Mouse (Mus musculus): ENCODE data around the gene Lrrc28. TPM values are rescaled to one million over a fixed set of nuclear protein-coding genes. Genes with fewer than 3 reads are reported as not detected.
A peak's percentile ranks its signal among the peaks of the same experiment; 100 is the strongest.

The Lrrc28 gene
- polyA plus RNA-seq, 1 experiment from 2014 or later = 23.5 TPM

- ATAC-seq (ENCODE audit: insufficient number of reproducible peaks, insufficient read depth, low FRiP score, low TSS enrichment, low read depth) = no peak
- H3K4me2 ChIP-seq = no peak overlapping the region
- no peak overlapping the region for H3K4me3 ChIP-seq
- WGBS = 88% methylated on average over 10 of the region's 10 CpGs
- H3K27me3 ChIP-seq = no peaks in the 10 kb centered on the region
- no peak overlapping the region for H3K27ac ChIP-seq
- no peak overlapping the region for H3K9ac ChIP-seq
- no peaks in the 10 kb centered on the region for H3K36me3 ChIP-seq
- H3K9me3 ChIP-seq = no peaks in the 10 kb centered on the region
- H3K4me1 ChIP-seq = peaks cover 19% of the 10 kb centered on the region
Observed at GRCm38 (mm10) chr7:67617646-67618045, 27.4 kb downstream of the Lrrc28 start.

GRCm38 (mm10) chr7:67616890-67617289 lies 28.2 kb downstream of the Lrrc28 start:
- no peak for ATAC-seq (ENCODE audit: insufficient number of reproducible peaks, insufficient read depth, low FRiP score, low TSS enrichment, low read depth)
- Histone ChIP-seq H3K9ac (no peak overlapping the region), H3K4me2 (no peak overlapping the region), H3K27ac (no peak overlapping the region), H3K4me3 (no peak overlapping the region), H3K4me1 (peaks cover 19% of the 10 kb centered on the region), H3K27me3 (no peaks in the 10 kb centered on the region), H3K36me3 (no peaks in the 10 kb centered on the region), H3K9me3 (no peaks in the 10 kb centered on the region)
- WGBS = 63% methylated on average over 4 of the region's 4 CpGs

GRCm38 (mm10) chr7:67614464-67614861 lies 30.6 kb downstream of the Lrrc28 start:
- Histone ChIP-seq H3K9ac (no peak overlapping the region), H3K27me3 (no peaks in the 10 kb centered on the region), H3K4me2 (no peak overlapping the region), H3K4me1 (peaks cover 19% of the 10 kb centered on the region), H3K4me3 (no peak overlapping the region), H3K9me3 (no peaks in the 10 kb centered on the region), H3K27ac (no peak overlapping the region), H3K36me3 (no peaks in the 10 kb centered on the region)
- no peak for ATAC-seq (ENCODE audit: insufficient number of reproducible peaks, insufficient read depth, low FRiP score, low TSS enrichment, low read depth)
- WGBS = 88% methylated on average over 7 of the region's 7 CpGs

GRCm38 (mm10) chr7:67613795-67614463 lies 31.1 kb downstream of the Lrrc28 start:
- Histone ChIP-seq H3K27me3 (no peaks in the 10 kb centered on the region), H3K9me3 (no peaks in the 10 kb centered on the region), H3K4me2 (no peak overlapping the region), H3K27ac (no peak overlapping the region), H3K9ac (no peak overlapping the region), H3K36me3 (no peaks in the 10 kb centered on the region), H3K4me1 (peaks cover 20% of the 10 kb centered on the region), H3K4me3 (no peak overlapping the region)
- ATAC-seq (ENCODE audit: insufficient number of reproducible peaks, insufficient read depth, low FRiP score, low TSS enrichment, low read depth) = no peak
- 57% methylated on average over 10 of the region's 10 CpGs for WGBS

- 36% methylated on average over 4 of the region's 4 CpGs for WGBS
- Histone ChIP-seq H3K4me2 (no peak overlapping the region), H3K27ac (peak overlapping the region; percentile 52), H3K27me3 (no peaks in the 10 kb centered on the region), H3K9me3 (no peaks in the 10 kb centered on the region), H3K4me3 (no peak overlapping the region), H3K36me3 (no peaks in the 10 kb centered on the region), H3K9ac (no peak overlapping the region), H3K4me1 (peaks cover 28% of the 10 kb centered on the region)
- ATAC-seq (ENCODE audit: insufficient number of reproducible peaks, insufficient read depth, low FRiP score, low TSS enrichment, low read depth) = no peak
Observed at GRCm38 (mm10) chr7:67608348-67609024, 36.6 kb downstream of the Lrrc28 start.

- Histone ChIP-seq H3K4me2 (no peak overlapping the region), H3K27me3 (no peaks in the 10 kb centered on the region), H3K9me3 (no peaks in the 10 kb centered on the region), H3K27ac (no peak overlapping the region), H3K4me1 (peaks cover 28% of the 10 kb centered on the region), H3K9ac (no peak overlapping the region), H3K36me3 (no peaks in the 10 kb centered on the region), H3K4me3 (no peak overlapping the region)
- 58% methylated on average over 5 of the region's 5 CpGs for WGBS
- ATAC-seq (ENCODE audit: insufficient number of reproducible peaks, insufficient read depth, low FRiP score, low TSS enrichment, low read depth) = no peak
Observed at GRCm38 (mm10) chr7:67607669-67608347, 37.3 kb downstream of the Lrrc28 start.

- 67% methylated on average over 1 of the region's 1 CpGs for WGBS
- Histone ChIP-seq H3K27me3 (no peaks in the 10 kb centered on the region), H3K4me2 (no peak overlapping the region), H3K9ac (no peak overlapping the region), H3K36me3 (no peaks in the 10 kb centered on the region), H3K27ac (0 out of 2 replicates have a peak overlapping the region, but pooled peaks have one; percentile 5), H3K4me3 (no peak overlapping the region), H3K4me1 (peaks cover 28% of the 10 kb centered on the region), H3K9me3 (no peaks in the 10 kb centered on the region)
- ATAC-seq (ENCODE audit: insufficient number of reproducible peaks, insufficient read depth, low FRiP score, low TSS enrichment, low read depth) = no peak
Observed at GRCm38 (mm10) chr7:67606250-67606649, 38.8 kb downstream of the Lrrc28 start.

- no peak for ATAC-seq (ENCODE audit: insufficient number of reproducible peaks, insufficient read depth, low FRiP score, low TSS enrichment, low read depth)
- Histone ChIP-seq H3K27ac (peak overlapping the region; percentile 85), H3K4me1 (peaks cover 28% of the 10 kb centered on the region), H3K27me3 (no peaks in the 10 kb centered on the region), H3K4me3 (no peak overlapping the region), H3K9me3 (no peaks in the 10 kb centered on the region), H3K36me3 (no peaks in the 10 kb centered on the region), H3K9ac (no peak overlapping the region), H3K4me2 (peak overlapping the region; percentile 16; the same call in 1 of the 2 replicates)
- WGBS = 62% methylated on average over 6 of the region's 6 CpGs
Observed at GRCm38 (mm10) chr7:67605114-67605513, 40.0 kb downstream of the Lrrc28 start.

- no peak for ATAC-seq (ENCODE audit: insufficient number of reproducible peaks, insufficient read depth, low FRiP score, low TSS enrichment, low read depth)
- H3K4me3 ChIP-seq = no peak overlapping the region
- no peaks in the 10 kb centered on the region for H3K27me3 ChIP-seq
- peaks cover 15% of the 10 kb centered on the region for H3K4me1 ChIP-seq
- no peak overlapping the region for H3K4me2 ChIP-seq
- no peaks in the 10 kb centered on the region for H3K9me3 ChIP-seq
- 48% methylated on average over 3 of the region's 3 CpGs for WGBS
- H3K36me3 ChIP-seq = peaks cover 5% of the 10 kb centered on the region; the same call in 1 of the 2 replicates
- H3K27ac ChIP-seq = peak overlapping the region; percentile 61
- no peak overlapping the region for H3K9ac ChIP-seq
Observed at GRCm38 (mm10) chr7:67598050-67598449, 47.0 kb downstream of the Lrrc28 start.

GRCm38 (mm10) chr7:67596961-67597360 lies 48.1 kb downstream of the Lrrc28 start:
- ATAC-seq (ENCODE audit: insufficient number of reproducible peaks, insufficient read depth, low FRiP score, low TSS enrichment, low read depth) = no peak
- Histone ChIP-seq H3K27me3 (no peaks in the 10 kb centered on the region), H3K9me3 (no peaks in the 10 kb centered on the region), H3K4me1 (peaks cover 15% of the 10 kb centered on the region), H3K4me3 (no peak overlapping the region), H3K9ac (no peak overlapping the region), H3K36me3 (peaks cover 5% of the 10 kb centered on the region; the same call in 1 of the 2 replicates), H3K27ac (no peak overlapping the region), H3K4me2 (no peak overlapping the region)
- 79% methylated on average over 1 of the region's 1 CpGs for WGBS

GRCm38 (mm10) chr7:67596322-67596721 lies 48.7 kb downstream of the Lrrc28 start:
- H3K27me3 ChIP-seq = no peaks in the 10 kb centered on the region
- no peak overlapping the region for H3K4me3 ChIP-seq
- H3K4me1 ChIP-seq = peaks cover 15% of the 10 kb centered on the region
- H3K27ac ChIP-seq = no peak overlapping the region
- H3K4me2 ChIP-seq = no peak overlapping the region
- H3K9me3 ChIP-seq = no peaks in the 10 kb centered on the region
- peaks cover 5% of the 10 kb centered on the region; the same call in 1 of the 2 replicates for H3K36me3 ChIP-seq
- no peak overlapping the region for H3K9ac ChIP-seq
- 89% methylated on average over 1 of the region's 1 CpGs for WGBS
- no peak for ATAC-seq (ENCODE audit: insufficient number of reproducible peaks, insufficient read depth, low FRiP score, low TSS enrichment, low read depth)

Data from embryonic facial prominence, embryonic 13.5 days (tissue).